Mouse (Mus musculus): Measurements from ENCODE around the gene Vmn1r179. TPM values are rescaled to one million over a fixed set of nuclear protein-coding genes. Genes with fewer than 3 reads are reported as not detected.
"Not testable (repeated sequence)": the region's sequence is repeated elsewhere in the genome, so short reads cannot be mapped to it uniquely, and the experiment has no call there.

The Vmn1r179 gene
- not detected for total RNA-seq (2021)
- not detected in 2 replicates for polyA plus RNA-seq (2012; rRNA removed)
- long read RNA-seq: 0 reads

DNA sequence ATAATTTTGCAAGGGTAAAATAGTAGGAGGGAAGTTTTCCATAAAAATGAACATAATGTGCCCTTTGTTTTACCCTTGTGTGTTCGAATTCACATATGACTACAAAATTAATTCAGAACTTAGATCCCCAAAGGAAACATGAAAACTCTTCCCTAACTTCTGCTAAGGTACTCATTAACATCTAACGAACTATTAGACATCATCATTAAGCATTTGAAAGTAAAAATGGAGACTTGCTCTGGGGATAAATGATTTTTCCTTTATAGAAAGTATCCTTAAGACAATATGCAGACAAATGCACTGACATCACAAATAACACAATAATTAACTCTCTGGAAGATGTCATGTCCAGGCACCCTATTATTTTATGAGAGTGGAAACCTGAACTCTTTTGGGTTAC, at the start of gene Vmn1r179:
Vmn1r179 (plus strand) TSS at position 301 of the 400 bp plus-strand sequence.
- TF ChIP-seq CTCF (IDR thresholded peaks at IDR 0.05) (no peak), POLR2A (IDR thresholded peaks at IDR 0.05; ENCODE audit: insufficient read depth, low read depth, low read length) (no peak), EP300 (IDR thresholded peaks at IDR 0.05; ENCODE audit: insufficient read depth, low read depth, low read length) (no peak)
- Histone ChIP-seq H3K27ac (no peak within 1 kb of the TSS), H3K4me3 (no peak within 1 kb of the TSS), H3K36me3 (ENCODE audit: control insufficient read depth, insufficient read depth, low read length) (no peaks in the 10 kb centered on the region), H3K4me1 (ENCODE audit: control insufficient read depth, insufficient read depth, low read length) (no peaks in the 10 kb centered on the region), H3K9ac (ENCODE audit: low read depth, low read length) (no peak within 1 kb of the TSS), H3K79me2 (replicated peaks; ENCODE audit: control insufficient read depth, insufficient read depth, low read length) (no peaks in the 10 kb centered on the region), H3K27me3 (ENCODE audit: control insufficient read depth, insufficient read depth, low read length) (no peaks in the 10 kb centered on the region)
- 31% methylated on average over 2 of the region's 2 CpGs for WGBS
- DNase-seq: no peak
- intact Hi-C loops (cut with DNase I): no loop called here

DNA sequence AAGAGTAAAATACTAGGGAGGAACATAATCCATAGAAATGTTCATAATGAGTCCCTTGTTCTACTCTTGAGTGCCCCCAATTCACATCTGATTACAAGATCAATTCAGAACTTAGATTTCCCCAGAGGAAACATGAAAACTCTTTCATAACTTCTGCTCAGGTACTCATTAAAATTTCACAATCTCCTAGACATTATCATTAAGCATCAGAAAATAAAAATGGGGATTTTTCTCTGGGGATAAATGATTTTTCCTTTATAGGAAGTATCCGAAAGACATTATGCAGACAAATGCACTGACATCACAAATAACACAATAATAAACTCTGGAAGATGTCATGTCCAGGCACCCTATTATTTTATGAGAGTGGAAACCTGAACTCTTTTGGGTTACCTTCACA, 35.1 kb upstream of the Vmn1r179 start, which contains the start of gene Vmn1r178:
Vmn1r178 (plus strand) TSS at position 301 of the 400 bp plus-strand sequence.
- H3K36me3 ChIP-seq (ENCODE audit: control insufficient read depth, insufficient read depth, low read length): no peaks in the 10 kb centered on the region
- 74% methylated on average over 1 of the region's 1 CpGs for WGBS
- intact Hi-C loops (cut with DNase I): no loop called here

DNA sequence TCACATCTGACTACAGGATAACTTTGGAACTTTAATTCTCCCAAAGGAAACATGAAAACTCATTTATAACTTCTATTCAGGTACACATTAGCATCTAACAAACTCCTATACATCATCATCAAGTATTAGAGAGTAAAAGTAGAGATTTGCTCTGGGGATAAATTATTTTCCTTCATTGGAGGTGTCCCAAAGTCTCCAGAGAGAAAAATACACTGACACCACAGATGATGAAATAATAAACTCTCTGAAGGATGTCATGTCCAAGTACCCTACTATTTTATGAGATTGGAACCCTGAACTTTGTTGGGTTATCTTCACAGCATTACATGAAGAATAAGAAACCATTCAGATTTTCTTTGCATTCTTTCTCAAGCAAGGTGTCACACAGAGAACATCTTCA, 23.6 kb downstream of the Vmn1r179 start, which contains the start of gene Vmn1r180:
Vmn1r180 (plus strand) TSS at position 301 of the 400 bp plus-strand sequence.
- H3K4me1 ChIP-seq (ENCODE audit: control insufficient read depth, insufficient read depth, low read length): no peaks in the 10 kb centered on the region
- H3K27ac ChIP-seq: no peak within 1 kb of the TSS
- TF ChIP-seq POLR2A (IDR thresholded peaks at IDR 0.05; ENCODE audit: insufficient read depth, low read depth, low read length) (no peak), EP300 (IDR thresholded peaks at IDR 0.05; ENCODE audit: insufficient read depth, low read depth, low read length) (no peak), CTCF (IDR thresholded peaks at IDR 0.05) (no peak)
- no peaks in the 10 kb centered on the region for H3K79me2 ChIP-seq (replicated peaks; ENCODE audit: control insufficient read depth, insufficient read depth, low read length)
- no peak within 1 kb of the TSS for H3K4me3 ChIP-seq
- DNase-seq: no peak
- H3K36me3 ChIP-seq (ENCODE audit: control insufficient read depth, insufficient read depth, low read length): no peaks in the 10 kb centered on the region
- H3K9ac ChIP-seq (ENCODE audit: low read depth, low read length): no peak within 1 kb of the TSS
- intact Hi-C loops (cut with DNase I): no loop called here
- no peaks in the 10 kb centered on the region for H3K27me3 ChIP-seq (ENCODE audit: control insufficient read depth, insufficient read depth, low read length)

More for the DNA sequence above, 35.1 kb upstream of the Vmn1r179 start, which contains the start of gene Vmn1r178:
- DNase-seq: no peak
- Histone ChIP-seq H3K27ac (no peak within 1 kb of the TSS), H3K79me2 (replicated peaks; ENCODE audit: control insufficient read depth, insufficient read depth, low read length) (no peaks in the 10 kb centered on the region), H3K4me3 (no peak within 1 kb of the TSS), H3K27me3 (ENCODE audit: control insufficient read depth, insufficient read depth, low read length) (no peaks in the 10 kb centered on the region), H3K9ac (ENCODE audit: low read depth, low read length) (no peak within 1 kb of the TSS), H3K4me1 (ENCODE audit: control insufficient read depth, insufficient read depth, low read length) (no peaks in the 10 kb centered on the region)
- no peak for TF ChIP-seq EP300 (IDR thresholded peaks at IDR 0.05; ENCODE audit: insufficient read depth, low read depth, low read length)
- TF ChIP-seq POLR2A (IDR thresholded peaks at IDR 0.05; ENCODE audit: insufficient read depth, low read depth, low read length): no peak
- TF ChIP-seq CTCF (IDR thresholded peaks at IDR 0.05): no peak

DNA sequence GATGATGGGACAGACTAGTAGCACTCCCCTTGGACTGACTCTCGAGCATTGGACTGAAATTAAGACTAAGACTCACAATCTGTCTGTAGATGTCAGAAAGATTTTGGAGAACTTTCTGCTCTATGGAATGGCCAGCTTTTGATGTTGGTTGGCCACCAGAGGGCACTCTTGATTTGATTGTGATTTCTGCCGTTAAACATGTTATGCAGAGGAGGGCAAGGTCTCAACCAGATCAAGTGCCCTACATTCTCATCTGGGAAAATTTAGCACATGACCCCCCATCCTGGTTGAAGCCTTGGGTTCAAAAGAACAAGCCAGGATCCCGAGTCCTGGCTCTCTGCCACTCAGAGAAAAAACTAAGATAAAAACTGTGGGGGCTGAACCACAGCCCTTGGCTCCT, 41.3 kb downstream of the Vmn1r179 start:
- DNase-seq; H3K9ac ChIP-seq (ENCODE audit: low read depth, low read length); H3K4me1 ChIP-seq (ENCODE audit: control insufficient read depth, insufficient read depth, low read length); H3K27me3 ChIP-seq (ENCODE audit: control insufficient read depth, insufficient read depth, low read length); H3K4me3 ChIP-seq; intact Hi-C loops (cut with DNase I); H3K36me3 ChIP-seq (ENCODE audit: control insufficient read depth, insufficient read depth, low read length); H3K27ac ChIP-seq; H3K79me2 ChIP-seq (replicated peaks; ENCODE audit: control insufficient read depth, insufficient read depth, low read length): not testable (repeated sequence)
- peak; percentile 66 for TF ChIP-seq CTCF (IDR thresholded peaks at IDR 0.05)
- 37% methylated on average over 3 of the region's 3 CpGs for WGBS

DNA sequence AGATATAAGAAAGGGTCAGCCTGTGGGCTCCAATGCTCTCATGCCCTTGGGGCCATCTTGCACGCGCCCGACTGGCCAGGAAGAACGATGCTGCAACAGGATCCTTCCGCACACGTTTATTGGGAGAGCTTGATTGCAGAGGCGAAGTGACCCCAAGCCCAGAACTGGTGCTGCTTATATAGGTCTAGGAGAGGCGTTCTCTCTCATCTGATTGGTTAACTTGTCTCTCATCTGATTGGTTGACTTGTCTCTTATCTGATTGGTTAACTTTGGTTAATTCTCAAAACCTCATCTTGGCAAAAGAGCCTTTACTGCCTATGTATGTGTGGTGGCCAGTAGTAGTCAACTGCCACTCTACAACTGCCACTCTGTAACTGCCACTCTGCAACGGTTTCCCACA, 47.5 kb downstream of the Vmn1r179 start, which contains the start of gene Vmn1r181:
Vmn1r181 (plus strand) TSS at position 301 of the 400 bp plus-strand sequence.
- H3K36me3 ChIP-seq (ENCODE audit: control insufficient read depth, insufficient read depth, low read length); H3K4me1 ChIP-seq (ENCODE audit: control insufficient read depth, insufficient read depth, low read length); H3K4me3 ChIP-seq; DNase-seq; H3K79me2 ChIP-seq (replicated peaks; ENCODE audit: control insufficient read depth, insufficient read depth, low read length); H3K27me3 ChIP-seq (ENCODE audit: control insufficient read depth, insufficient read depth, low read length); H3K9ac ChIP-seq (ENCODE audit: low read depth, low read length); H3K27ac ChIP-seq: not testable (repeated sequence)
- intact Hi-C loops (cut with DNase I): loop anchor here (5.0 kb wide), 1 partner anchor 323 kb away; no protein-coding TSS in a partner anchor
- 73% methylated on average over 9 of the region's 9 CpGs for WGBS

Other genes with a start within 250 kb of the Vmn1r179 start
- not detected for gene Vmn1r173, start 226.3 kb upstream of the Vmn1r179 start, total RNA-seq (2021)
- not detected in 2 replicates for gene Vmn1r173, start 226.3 kb upstream of the Vmn1r179 start, polyA plus RNA-seq (2012; rRNA removed)
- not detected for gene Vmn1r174, start 174.7 kb upstream of the Vmn1r179 start, total RNA-seq (2021)
- not detected in 2 replicates for gene Vmn1r174, start 174.7 kb upstream of the Vmn1r179 start, polyA plus RNA-seq (2012; rRNA removed)
- gene Vmn1r175, start 116.3 kb upstream of the Vmn1r179 start, total RNA-seq (2021): not detected
- gene Vmn1r175, start 116.3 kb upstream of the Vmn1r179 start, polyA plus RNA-seq (2012; rRNA removed): not detected in 2 replicates
- not detected for gene Vmn1r176, start 89.6 kb upstream of the Vmn1r179 start, total RNA-seq (2021)
- not detected in 2 replicates for gene Vmn1r176, start 89.6 kb upstream of the Vmn1r179 start, polyA plus RNA-seq (2012; rRNA removed)
- not detected for gene Vmn1r177, start 60.5 kb upstream of the Vmn1r179 start, total RNA-seq (2021)
- gene Vmn1r177, start 60.5 kb upstream of the Vmn1r179 start, polyA plus RNA-seq (2012; rRNA removed): not detected in 2 replicates
- not detected for gene Vmn1r178, start 35.0 kb upstream of the Vmn1r179 start, total RNA-seq (2021)
- gene Vmn1r178, start 35.0 kb upstream of the Vmn1r179 start, polyA plus RNA-seq (2012; rRNA removed): not detected in 2 replicates
- gene Vmn1r180, start 23.7 kb downstream of the Vmn1r179 start, total RNA-seq (2021): not detected
- not detected in 2 replicates for gene Vmn1r180, start 23.7 kb downstream of the Vmn1r179 start, polyA plus RNA-seq (2012; rRNA removed)
- gene Vmn1r181, start 47.6 kb downstream of the Vmn1r179 start, total RNA-seq (2021): not detected
- gene Vmn1r181, start 47.6 kb downstream of the Vmn1r179 start, polyA plus RNA-seq (2012; rRNA removed): not detected in 2 replicates
- gene V1rd19, start 74.7 kb downstream of the Vmn1r179 start, total RNA-seq (2021): not detected
- not detected in 2 replicates for gene V1rd19, start 74.7 kb downstream of the Vmn1r179 start, polyA plus RNA-seq (2012; rRNA removed)
- not detected for gene Vmn1r183, start 126.3 kb downstream of the Vmn1r179 start, total RNA-seq (2021)
- not detected in 2 replicates for gene Vmn1r183, start 126.3 kb downstream of the Vmn1r179 start, polyA plus RNA-seq (2012; rRNA removed)
- 10 to 100 TPM; 16.7 to 16.8 TPM for gene Zfp180, start 154.9 kb downstream of the Vmn1r179 start, total RNA-seq (2021)
- 7.7 and 11.3 TPM in 2 replicates for gene Zfp180, start 154.9 kb downstream of the Vmn1r179 start, polyA plus RNA-seq (2012; rRNA removed)
- gene Zfp112, start 185.3 kb downstream of the Vmn1r179 start, total RNA-seq (2021): 1 to 10 TPM; 3.1 to 3.2 TPM
- gene Zfp112, start 185.3 kb downstream of the Vmn1r179 start, polyA plus RNA-seq (2012; rRNA removed): 1.8 and 3.5 TPM in 2 replicates
- gene Zfp235, start 207.2 kb downstream of the Vmn1r179 start, total RNA-seq (2021): 1 to 10 TPM; 4.2 to 5.4 TPM
- 3.1 and 5.5 TPM in 2 replicates for gene Zfp235, start 207.2 kb downstream of the Vmn1r179 start, polyA plus RNA-seq (2012; rRNA removed)
- under 1 TPM; 0.16 TPM for gene Zfp114, start 248.1 kb downstream of the Vmn1r179 start, total RNA-seq (2021)
- 0.06 and 0.10 TPM in 2 replicates for gene Zfp114, start 248.1 kb downstream of the Vmn1r179 start, polyA plus RNA-seq (2012; rRNA removed)